In genomic region chr17:29456926-29457325, GRCm38 (mm10) we compare ENCODE assay signal across 17 mouse cellular contexts. TPM values are rescaled to one million over a fixed set of nuclear protein-coding genes. Genes with fewer than 3 reads are reported as not detected.
DNase-seq lines count a peak whose midpoint lies in the region; ATAC-seq and TF ChIP-seq lines count a peak whose summit lies in the region.
"Had no signal": no experiment of that assay in that cellular context is flagged by ENCODE, and none has a peak within 500 bp of the region (broad histone marks: within the 10 kb centered on the region; RNA-seq: fewer than 3 reads in every experiment).

No protein-coding gene starts in this region.

- peaks cover 9% of the 10 kb centered on the region for H3K27me3 ChIP-seq in forebrain, embryonic 10.5 days (ENCODE audit: poor library complexity, severe bottlenecking)
- H3K27me3 ChIP-seq in forebrain, embryonic 14.5 days (replicated peaks; ENCODE audit: control insufficient read depth, insufficient read depth, low read length): no peaks in the 10 kb centered on the region
- no peaks in the 10 kb centered on the region for H3K27me3 ChIP-seq in heart, embryonic 16.5 days (ENCODE audit: control insufficient read depth, insufficient read depth, low read length)
- H3K27me3 ChIP-seq in embryonic facial prominence, embryonic 14.5 days (replicated peaks; ENCODE audit: control insufficient read depth, insufficient read depth, low read length): no peaks in the 10 kb centered on the region
- H3K27me3 ChIP-seq in limb, embryonic 14.5 days (ENCODE audit: control insufficient read depth, insufficient read depth, low read length): no peaks in the 10 kb centered on the region

- H3K9ac ChIP-seq in forebrain, embryonic 14.5 days (ENCODE audit: low read length): no peak overlapping the region
- peak overlapping the region; percentile 71; the same call in 1 of the 2 replicates for H3K9ac ChIP-seq in heart, embryonic 16.5 days (ENCODE audit: low read length)
- no peak overlapping the region for H3K9ac ChIP-seq in embryonic facial prominence, embryonic 14.5 days (ENCODE audit: low read depth, low read length)
- H3K9ac ChIP-seq in limb, embryonic 14.5 days (ENCODE audit: low read depth, low read length, severe bottlenecking): no peak overlapping the region
- H3K9ac ChIP-seq: forebrain, embryonic 15.5 days; hindbrain, embryonic 14.5 days; liver, embryonic 13.5 days had no signal

- DNase-seq in forebrain, embryonic 10.5 days (ENCODE audit: extremely low spot score, low spot score): no peak
- DNase-seq in forebrain, embryonic 14.5 days (ENCODE audit: low spot score): no peak
- no peak for DNase-seq in heart, adult 8-10 months (ENCODE audit: low spot score)
- no peak for DNase-seq in embryonic facial prominence, embryonic 14.5 days (ENCODE audit: low spot score)
- DNase-seq in limb, embryonic 14.5 days (ENCODE audit: low spot score): no peak
- no peak for DNase-seq in ovary, adult 18-20 months (ENCODE audit: low spot score)
- DNase-seq: cerebellum, adult 11 months; cerebellum, postnatal 36 days; kidney, postnatal 10 days; liver, embryonic 13.5 days; thymus, adult 18-20 months had no signal

- TF ChIP-seq POLR2A in limb, embryonic 14.5 days (IDR thresholded peaks at IDR 0.05; ENCODE audit: borderline replicate concordance, extremely low read depth, insufficient read depth, insufficient read length): no peak

- no peak overlapping the region for H3K4me3 ChIP-seq in forebrain, embryonic 10.5 days
- no peak overlapping the region for H3K4me3 ChIP-seq in forebrain, embryonic 14.5 days (ENCODE audit: low read depth, low read length)
- no peak overlapping the region for H3K4me3 ChIP-seq in heart, embryonic 16.5 days (ENCODE audit: low read length)
- H3K4me3 ChIP-seq in embryonic facial prominence, embryonic 14.5 days (ENCODE audit: low read depth, low read length): no peak overlapping the region
- H3K4me3 ChIP-seq in limb, embryonic 14.5 days (replicated peaks; ENCODE audit: low read length): no peak overlapping the region
- H3K4me3 ChIP-seq: forebrain, embryonic 15.5 days; liver, embryonic 13.5 days had no signal

- no peaks in the 10 kb centered on the region for H3K36me3 ChIP-seq in forebrain, embryonic 10.5 days (replicated peaks)
- H3K36me3 ChIP-seq in forebrain, embryonic 14.5 days (ENCODE audit: control insufficient read depth, insufficient read depth, low read length): no peaks in the 10 kb centered on the region
- H3K36me3 ChIP-seq in heart, embryonic 16.5 days (ENCODE audit: control insufficient read depth, insufficient read depth): no peaks in the 10 kb centered on the region
- H3K36me3 ChIP-seq in embryonic facial prominence, embryonic 14.5 days (ENCODE audit: control insufficient read depth, insufficient read depth, low read length): no peaks in the 10 kb centered on the region
- H3K36me3 ChIP-seq in limb, embryonic 14.5 days (ENCODE audit: control insufficient read depth, insufficient read depth, low read length): no peaks in the 10 kb centered on the region
- H3K36me3 ChIP-seq: forebrain, embryonic 15.5 days; liver, embryonic 13.5 days had no signal

- ATAC-seq in forebrain, embryonic 14.5 days: no peak
- no peak for ATAC-seq in heart, embryonic 16.5 days (replicated peaks; ENCODE audit: extremely low read depth, insufficient read depth, low FRiP score)
- no peak for ATAC-seq in embryonic facial prominence, embryonic 14.5 days (ENCODE audit: low read depth)
- ATAC-seq in limb, embryonic 14.5 days (ENCODE audit: low FRiP score, low read depth): no peak
- no peak for ATAC-seq in frontal cortex, adult (ENCODE audit: low TSS enrichment)
- ATAC-seq: forebrain, embryonic 15.5 days; intestine, postnatal 0 days; midbrain, embryonic 16.5 days had no signal

- no peak overlapping the region for H3K4me2 ChIP-seq in forebrain, embryonic 14.5 days (ENCODE audit: low read length)
- H3K4me2 ChIP-seq in heart, embryonic 16.5 days (ENCODE audit: low read depth, low read length): no peak overlapping the region
- no peak overlapping the region for H3K4me2 ChIP-seq in embryonic facial prominence, embryonic 14.5 days (ENCODE audit: low read depth, low read length)
- H3K4me2 ChIP-seq in limb, embryonic 14.5 days (replicated peaks; ENCODE audit: low read depth, low read length, severe bottlenecking): no peak overlapping the region
- H3K4me2 ChIP-seq: forebrain, embryonic 15.5 days; hindbrain, embryonic 14.5 days; liver, embryonic 13.5 days had no signal

- H3K27ac ChIP-seq in forebrain, embryonic 10.5 days: peak overlapping the region; percentile 85
- no peak overlapping the region for H3K27ac ChIP-seq in forebrain, embryonic 14.5 days (ENCODE audit: low read depth, low read length)
- H3K27ac ChIP-seq in heart, embryonic 16.5 days (ENCODE audit: low read length): peak overlapping the region; percentile 98
- peak overlapping the region; percentile 61; the same call in 1 of the 2 replicates for H3K27ac ChIP-seq in embryonic facial prominence, embryonic 14.5 days (replicated peaks; ENCODE audit: low read depth, low read length)
- 0 out of 2 replicates have a peak overlapping the region, but pooled peaks have one; percentile 27 for H3K27ac ChIP-seq in limb, embryonic 14.5 days (replicated peaks; ENCODE audit: low read depth, low read length)
- H3K27ac ChIP-seq: forebrain, embryonic 15.5 days; hindbrain, embryonic 14.5 days; liver, embryonic 13.5 days had no signal

- peaks cover 20% of the 10 kb centered on the region for H3K9me3 ChIP-seq in forebrain, embryonic 10.5 days
- H3K9me3 ChIP-seq in forebrain, embryonic 14.5 days (replicated peaks; ENCODE audit: control insufficient read depth, low read length): no peaks in the 10 kb centered on the region
- H3K9me3 ChIP-seq in heart, embryonic 16.5 days (replicated peaks; ENCODE audit: control insufficient read depth, low read length): peaks cover 5% of the 10 kb centered on the region; the same call in 1 of the 2 replicates
- 0 out of 2 replicates have a peak, but pooled peaks cover 3% of the 10 kb centered on the region for H3K9me3 ChIP-seq in embryonic facial prominence, embryonic 14.5 days (ENCODE audit: control insufficient read depth, low read length)
- no peaks in the 10 kb centered on the region; the same call in 1 of the 2 replicates for H3K9me3 ChIP-seq in limb, embryonic 14.5 days (ENCODE audit: control insufficient read depth, low read length)
- H3K9me3 ChIP-seq: forebrain, embryonic 15.5 days had no signal

- WGBS in forebrain, embryonic 10.5 days: 60% methylated on average over 2 of the region's 2 CpGs
- 57% methylated on average over 2 of the region's 2 CpGs for WGBS in forebrain, embryonic 14.5 days
- WGBS in heart, embryonic 16.5 days: 70% methylated on average over 2 of the region's 2 CpGs
- 67% methylated on average over 2 of the region's 2 CpGs for WGBS in embryonic facial prominence, embryonic 14.5 days
- 66% methylated on average over 2 of the region's 2 CpGs for WGBS in limb, embryonic 14.5 days

- H3K4me1 ChIP-seq in forebrain, embryonic 10.5 days: peaks cover 63% of the 10 kb centered on the region
- peaks cover 22% of the 10 kb centered on the region for H3K4me1 ChIP-seq in forebrain, embryonic 14.5 days (ENCODE audit: control insufficient read depth, insufficient read depth, low read length)
- H3K4me1 ChIP-seq in heart, embryonic 16.5 days (ENCODE audit: control insufficient read depth, insufficient read depth, low read length): peaks cover 50% of the 10 kb centered on the region
- H3K4me1 ChIP-seq in embryonic facial prominence, embryonic 14.5 days (ENCODE audit: control insufficient read depth, insufficient read depth, low read length): peaks cover 28% of the 10 kb centered on the region
- H3K4me1 ChIP-seq in limb, embryonic 14.5 days (ENCODE audit: control insufficient read depth, insufficient read depth, low read length): peaks cover 35% of the 10 kb centered on the region

RNA-seq across cellular contexts. Expression of gene Pim1, which starts 33.6 kb away (rescaled TPM):
- 32.2 and 33.1 TPM in 2 replicates for polyA plus RNA-seq in forebrain, embryonic 10.5 days (2016; fragmentation: Nextera tagmentation; extraction: Ambion mirVana)
- 11.4 and 15.7 TPM in 2 replicates for polyA plus RNA-seq in forebrain, embryonic 14.5 days (2014; fragmentation: Nextera tagmentation; extraction: Ambion mirVana)
- 14.4 and 15.7 TPM in 2 replicates for polyA plus RNA-seq in heart, embryonic 16.5 days (2015; fragmentation: Nextera tagmentation; extraction: Ambion mirVana)
- total RNA-seq in heart, adult 8-10 months (2022): 10 to 100 TPM; 16.0 to 22.3 (median 17.4) TPM
- polyA plus RNA-seq in embryonic facial prominence, embryonic 14.5 days (2014; fragmentation: Nextera tagmentation; extraction: Ambion mirVana): 10.7 and 13.6 TPM in 2 replicates
- polyA plus RNA-seq in limb, embryonic 14.5 days (2012; rRNA removed): 18.4 and 23.3 TPM in 2 replicates
- polyA plus RNA-seq in limb, embryonic 14.5 days (2014; fragmentation: Nextera tagmentation; extraction: Ambion mirVana): 15.7 TPM in 2 replicates
